Mouse (Mus musculus): ENCODE results near the gene Ascl1. TPM values are rescaled to one million over a fixed set of nuclear protein-coding genes. Genes with fewer than 3 reads are reported as not detected.

The Ascl1 gene
- polyA plus RNA-seq, 1 experiment from 2014 or later, result not detected

DNA sequence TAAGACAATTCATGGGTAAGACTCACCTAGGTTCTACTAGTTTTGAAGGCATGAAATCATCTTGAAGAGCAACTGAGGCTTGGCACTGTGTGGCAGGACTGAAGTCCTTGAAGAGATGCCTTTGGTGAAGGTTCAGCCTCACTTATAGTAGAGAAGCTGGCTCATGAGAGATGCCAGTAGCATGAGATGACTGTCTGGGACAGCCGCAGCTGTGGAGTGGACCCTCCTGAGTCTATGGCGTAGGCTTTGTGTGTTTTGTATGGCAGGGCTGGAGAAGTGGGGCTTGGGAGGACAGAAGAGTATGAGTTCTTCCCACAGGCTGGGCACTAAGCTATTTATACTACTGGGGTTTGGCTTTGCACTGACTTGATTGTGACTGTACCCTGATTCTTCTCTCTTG, 3.6 kb upstream of the Ascl1 start:
- Histone ChIP-seq H3K36me3 (no peaks in the 10 kb centered on the region), H3K9me3 (replicated peaks) (no peaks in the 10 kb centered on the region), H3K9ac (no peak overlapping the region), H3K27me3 (peaks cover 70% of the 10 kb centered on the region), H3K27ac (no peak overlapping the region), H3K4me2 (no peak overlapping the region), H3K4me1 (replicated peaks) (0 out of 2 replicates have a peak, but pooled peaks cover 4% of the 10 kb centered on the region), H3K4me3 (replicated peaks) (no peak overlapping the region)
- ATAC-seq (ENCODE audit: low read depth), result no peak
- WGBS (ENCODE audit: insufficient replicate concordance), result 48% methylated on average over 2 of the region's 2 CpGs
- no peak for DNase-seq

DNA sequence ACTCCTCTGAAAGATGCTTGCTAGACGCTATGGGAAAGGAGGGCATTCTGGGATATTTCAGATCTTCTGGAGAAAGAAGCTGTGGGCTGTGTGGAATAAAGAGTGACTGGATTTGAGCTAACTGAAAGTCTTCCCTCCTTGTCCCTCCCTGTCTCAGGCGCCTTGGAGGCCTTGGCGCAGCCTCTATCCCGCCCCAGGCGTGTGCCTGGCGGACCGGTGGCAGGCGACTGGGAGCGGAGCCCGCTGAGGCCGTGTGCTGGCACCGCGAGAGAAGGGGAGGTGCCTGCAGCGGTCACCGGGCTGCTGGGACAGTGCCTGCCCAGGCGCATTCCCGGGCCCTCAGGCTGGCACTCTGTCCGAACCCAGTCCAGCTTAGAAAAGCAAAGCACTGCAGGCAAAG, 1.1 kb upstream of the Ascl1 start:
- Histone ChIP-seq H3K4me3 (replicated peaks) (no peak overlapping the region), H3K9me3 (replicated peaks) (no peaks in the 10 kb centered on the region), H3K4me2 (peak overlapping the region; percentile 19; the same call in 1 of the 2 replicates), H3K4me1 (replicated peaks) (0 out of 2 replicates have a peak, but pooled peaks cover 4% of the 10 kb centered on the region), H3K27ac (no peak overlapping the region), H3K36me3 (no peaks in the 10 kb centered on the region), H3K27me3 (peaks cover 75% of the 10 kb centered on the region), H3K9ac (no peak overlapping the region)
- ATAC-seq (ENCODE audit: low read depth), result no peak
- WGBS (ENCODE audit: insufficient replicate concordance), result 3% methylated on average over 18 of the region's 18 CpGs
- no peak for DNase-seq

DNA sequence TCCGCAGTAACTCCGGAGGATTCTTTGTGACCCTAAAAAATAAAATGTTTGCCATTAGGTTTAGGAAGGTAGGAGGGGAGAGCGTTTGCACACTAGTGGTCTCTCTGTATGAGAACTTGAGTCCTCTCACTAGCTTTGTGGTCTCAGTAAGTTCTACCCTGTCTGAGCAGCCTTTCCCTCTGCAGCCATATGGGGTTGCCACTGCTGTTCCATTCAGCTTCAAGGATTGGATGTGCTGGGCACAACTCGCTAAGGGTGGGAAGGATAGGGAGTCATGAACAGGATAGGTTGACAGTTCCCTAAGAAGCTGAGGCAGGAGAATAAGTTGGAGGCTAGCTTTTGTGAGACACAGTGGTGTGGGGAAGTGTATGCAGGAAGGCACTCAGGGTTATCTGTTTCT, 716 bp upstream of the Ascl1 start:
- ATAC-seq (ENCODE audit: low read depth) (no peak), DNase-seq (no peak)
- Histone ChIP-seq H3K9me3 (replicated peaks) (no peaks in the 10 kb centered on the region), H3K27ac (no peak overlapping the region), H3K36me3 (no peaks in the 10 kb centered on the region), H3K4me2 (peak overlapping the region; percentile 19; the same call in 1 of the 2 replicates), H3K9ac (no peak overlapping the region), H3K4me1 (replicated peaks) (0 out of 2 replicates have a peak, but pooled peaks cover 4% of the 10 kb centered on the region), H3K27me3 (peaks cover 79% of the 10 kb centered on the region), H3K4me3 (replicated peaks) (no peak overlapping the region)
- 1% methylated on average over 4 of the region's 4 CpGs for WGBS (ENCODE audit: insufficient replicate concordance)

DNA sequence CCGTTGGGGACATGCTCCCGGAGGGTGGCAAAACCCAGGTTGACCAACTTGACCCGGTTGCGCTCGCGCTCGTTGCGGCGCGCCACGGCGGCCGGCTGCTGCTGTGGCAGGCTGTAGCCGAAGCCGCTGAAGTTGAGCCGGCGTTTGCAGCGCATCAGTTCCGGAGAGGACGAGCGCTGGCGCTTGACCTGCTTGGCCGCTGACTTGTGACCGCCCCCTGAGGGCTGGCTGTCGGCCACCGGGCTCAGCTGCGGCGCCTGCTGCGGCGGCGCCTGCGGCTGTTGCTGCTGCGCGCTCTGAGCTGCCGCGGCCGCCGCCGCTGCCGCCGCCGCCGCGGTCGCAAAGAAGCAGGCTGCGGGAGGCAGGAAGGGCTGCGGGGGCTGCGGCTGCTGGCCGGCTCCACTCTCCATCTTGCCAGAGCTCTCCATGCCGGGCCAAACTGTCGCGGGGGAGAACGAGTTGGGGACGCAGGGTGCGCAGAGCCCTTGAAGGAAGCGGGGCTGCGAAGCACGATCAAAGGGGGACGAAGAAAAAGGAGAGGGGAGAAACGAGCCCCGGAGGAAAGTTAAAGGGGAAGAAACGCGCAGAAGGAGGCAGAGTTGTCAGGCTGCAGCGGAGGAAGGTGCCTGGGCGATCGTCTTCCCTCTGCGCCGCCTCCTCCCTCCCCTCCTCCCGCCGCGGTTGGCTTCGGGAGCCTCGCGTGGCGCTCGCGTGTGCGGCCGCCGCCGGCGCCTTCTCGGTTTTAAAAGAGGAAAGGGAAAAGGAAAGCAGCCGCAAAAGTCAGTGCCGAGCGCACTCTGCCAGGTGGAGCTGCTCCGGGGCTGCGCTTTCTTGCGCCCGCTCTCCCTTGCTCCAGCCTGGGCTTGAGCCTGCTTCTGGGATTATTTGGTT, 554 bp downstream of the Ascl1 start:
- Histone ChIP-seq H3K9ac (no peak overlapping the region), H3K27ac (no peak overlapping the region), H3K27me3 (peaks cover 91% of the 10 kb centered on the region), H3K4me1 (replicated peaks) (0 out of 2 replicates have a peak, but pooled peaks cover 4% of the 10 kb centered on the region), H3K4me3 (replicated peaks) (peak overlapping the region; percentile 46), H3K36me3 (no peaks in the 10 kb centered on the region), H3K9me3 (replicated peaks) (no peaks in the 10 kb centered on the region), H3K4me2 (peak overlapping the region; percentile 66)
- ATAC-seq (ENCODE audit: low read depth), result no peak
- DNase-seq, result no peak
- under 1% methylated on average over 77 of the region's 90 CpGs for WGBS (ENCODE audit: insufficient replicate concordance)

DNA sequence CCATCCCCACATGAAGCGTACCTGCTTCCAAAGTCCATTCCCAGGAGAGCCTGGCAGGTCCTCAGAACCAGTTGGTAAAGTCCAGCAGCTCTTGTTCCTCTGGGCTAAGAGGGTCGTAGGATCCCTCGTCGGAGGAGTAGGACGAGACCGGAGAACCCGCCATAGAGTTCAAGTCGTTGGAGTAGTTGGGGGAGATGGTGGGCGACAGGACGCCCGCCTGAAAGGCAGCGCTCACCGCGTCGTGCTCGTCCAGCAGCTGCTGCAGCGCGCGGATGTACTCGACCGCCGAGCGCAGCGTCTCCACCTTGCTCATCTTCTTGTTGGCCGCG, 1.2 kb downstream of the Ascl1 start:
- Histone ChIP-seq H3K4me2 (peak overlapping the region; percentile 66), H3K9ac (no peak overlapping the region), H3K36me3 (no peaks in the 10 kb centered on the region), H3K4me3 (replicated peaks) (peak overlapping the region; percentile 46), H3K27me3 (peaks cover 96% of the 10 kb centered on the region), H3K4me1 (replicated peaks) (0 out of 2 replicates have a peak, but pooled peaks cover 4% of the 10 kb centered on the region), H3K27ac (no peak overlapping the region), H3K9me3 (replicated peaks) (no peaks in the 10 kb centered on the region)
- ATAC-seq (ENCODE audit: low read depth), result no peak
- DNase-seq, result no peak
- WGBS (ENCODE audit: insufficient replicate concordance), result under 1% methylated on average over 26 of the region's 26 CpGs

DNA sequence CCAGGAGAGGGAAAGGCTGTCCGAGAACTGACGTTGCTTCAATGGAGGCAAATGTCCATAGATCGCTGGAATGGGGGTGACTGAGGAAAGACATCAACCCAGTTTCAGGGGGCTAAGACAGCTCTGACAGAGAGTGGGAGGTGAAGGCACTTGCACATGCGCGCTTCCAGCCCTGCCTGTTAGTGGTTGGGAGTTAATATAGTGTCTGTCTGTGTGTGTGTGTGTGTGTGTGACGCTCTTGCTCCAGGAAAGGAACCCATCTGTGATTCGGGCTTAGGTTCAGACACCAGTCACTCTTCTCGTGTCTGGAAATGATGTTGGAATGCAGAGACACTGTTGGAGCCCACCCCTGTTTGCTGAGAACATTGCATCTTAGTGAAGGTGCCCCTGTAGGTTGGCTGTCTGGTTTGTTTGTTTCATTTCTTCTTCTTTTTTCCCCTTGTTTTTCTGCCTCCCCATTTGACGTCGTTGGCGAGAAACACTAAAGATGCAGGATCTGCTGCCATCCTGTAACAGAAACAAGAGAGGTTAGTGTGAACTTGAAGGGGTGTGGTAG, 1.9 kb downstream of the Ascl1 start:
- DNase-seq, result no peak
- no peak for ATAC-seq (ENCODE audit: low read depth)
- Histone ChIP-seq H3K27me3 (peaks cover 97% of the 10 kb centered on the region), H3K4me3 (replicated peaks) (no peak overlapping the region), H3K27ac (no peak overlapping the region), H3K4me2 (no peak overlapping the region), H3K4me1 (replicated peaks) (0 out of 2 replicates have a peak, but pooled peaks cover 4% of the 10 kb centered on the region), H3K9me3 (replicated peaks) (no peaks in the 10 kb centered on the region), H3K36me3 (no peaks in the 10 kb centered on the region), H3K9ac (no peak overlapping the region)
- WGBS (ENCODE audit: insufficient replicate concordance), result 4% methylated on average over 11 of the region's 11 CpGs

DNA sequence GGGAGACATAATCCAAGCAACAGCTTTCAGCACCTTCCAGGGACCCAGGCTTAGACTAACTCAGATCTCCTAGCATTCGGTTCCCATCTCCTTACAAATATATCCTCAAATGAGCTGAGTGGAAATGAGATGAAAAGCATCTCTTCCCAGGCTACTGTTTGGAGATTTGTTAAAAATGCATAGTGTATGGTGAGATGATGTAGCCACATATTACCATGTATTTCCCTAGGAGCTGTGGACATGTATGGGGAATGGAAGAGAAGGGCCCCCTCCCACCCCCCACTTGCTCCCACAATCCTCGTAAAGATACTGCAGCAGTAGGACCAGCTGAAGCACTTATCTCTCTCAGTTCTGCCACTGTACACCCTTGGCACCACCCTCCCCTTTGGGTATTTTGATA, 3.1 kb downstream of the Ascl1 start:
- Histone ChIP-seq H3K4me1 (replicated peaks) (0 out of 2 replicates have a peak, but pooled peaks cover 4% of the 10 kb centered on the region), H3K27ac (no peak overlapping the region), H3K9me3 (replicated peaks) (no peaks in the 10 kb centered on the region), H3K4me2 (no peak overlapping the region), H3K36me3 (no peaks in the 10 kb centered on the region), H3K9ac (no peak overlapping the region), H3K4me3 (replicated peaks) (no peak overlapping the region), H3K27me3 (peaks cover 99% of the 10 kb centered on the region)
- ATAC-seq (ENCODE audit: low read depth) (no peak), DNase-seq (no peak)
- WGBS (ENCODE audit: insufficient replicate concordance), result 14% methylated on average over 2 of the region's 2 CpGs

DNA sequence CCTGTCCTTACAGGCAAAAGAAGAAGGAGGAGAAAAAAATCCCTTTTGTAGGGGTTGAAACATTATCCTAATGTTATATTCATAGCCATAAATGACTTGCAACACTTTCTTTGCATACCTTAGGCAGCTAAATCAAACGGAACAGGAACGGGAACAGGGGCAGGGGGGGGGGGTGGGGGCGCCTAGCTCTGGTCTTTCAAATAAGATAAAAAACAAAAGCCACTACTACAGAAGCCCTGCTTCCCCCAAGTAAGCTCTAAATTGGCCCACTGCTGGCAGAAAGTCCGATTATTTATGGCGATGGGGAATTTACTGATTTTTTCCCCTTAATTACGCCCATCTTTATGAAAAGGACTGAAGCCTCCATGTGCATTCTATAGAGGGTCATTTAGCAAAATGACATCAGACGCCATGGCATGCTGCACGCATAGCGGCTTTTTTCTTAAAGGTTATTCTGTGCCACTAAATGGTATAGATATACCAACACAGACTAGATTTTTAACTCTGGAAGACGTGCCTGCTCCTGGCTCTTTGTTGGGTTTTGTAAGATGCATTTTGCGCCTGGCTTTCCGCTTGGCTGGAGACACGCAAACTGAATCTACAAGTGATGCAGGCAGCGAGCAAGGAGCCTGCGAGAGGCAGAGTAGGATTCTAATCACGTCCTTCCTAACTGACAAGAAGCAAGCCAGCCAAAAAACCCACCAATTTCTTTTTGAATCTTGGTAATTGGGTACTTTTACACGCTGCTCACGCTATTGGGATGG, 4.0 kb downstream of the Ascl1 start:
- Histone ChIP-seq H3K4me1 (replicated peaks) (0 out of 2 replicates have a peak, but pooled peaks cover 4% of the 10 kb centered on the region), H3K9me3 (replicated peaks) (no peaks in the 10 kb centered on the region), H3K36me3 (no peaks in the 10 kb centered on the region), H3K9ac (no peak overlapping the region), H3K4me3 (replicated peaks) (no peak overlapping the region), H3K4me2 (no peak overlapping the region), H3K27me3 (peaks cover 98% of the 10 kb centered on the region), H3K27ac (no peak overlapping the region)
- WGBS (ENCODE audit: insufficient replicate concordance), result 5% methylated on average over 18 of the region's 18 CpGs
- DNase-seq (no peak), ATAC-seq (ENCODE audit: low read depth) (no peak)

DNA sequence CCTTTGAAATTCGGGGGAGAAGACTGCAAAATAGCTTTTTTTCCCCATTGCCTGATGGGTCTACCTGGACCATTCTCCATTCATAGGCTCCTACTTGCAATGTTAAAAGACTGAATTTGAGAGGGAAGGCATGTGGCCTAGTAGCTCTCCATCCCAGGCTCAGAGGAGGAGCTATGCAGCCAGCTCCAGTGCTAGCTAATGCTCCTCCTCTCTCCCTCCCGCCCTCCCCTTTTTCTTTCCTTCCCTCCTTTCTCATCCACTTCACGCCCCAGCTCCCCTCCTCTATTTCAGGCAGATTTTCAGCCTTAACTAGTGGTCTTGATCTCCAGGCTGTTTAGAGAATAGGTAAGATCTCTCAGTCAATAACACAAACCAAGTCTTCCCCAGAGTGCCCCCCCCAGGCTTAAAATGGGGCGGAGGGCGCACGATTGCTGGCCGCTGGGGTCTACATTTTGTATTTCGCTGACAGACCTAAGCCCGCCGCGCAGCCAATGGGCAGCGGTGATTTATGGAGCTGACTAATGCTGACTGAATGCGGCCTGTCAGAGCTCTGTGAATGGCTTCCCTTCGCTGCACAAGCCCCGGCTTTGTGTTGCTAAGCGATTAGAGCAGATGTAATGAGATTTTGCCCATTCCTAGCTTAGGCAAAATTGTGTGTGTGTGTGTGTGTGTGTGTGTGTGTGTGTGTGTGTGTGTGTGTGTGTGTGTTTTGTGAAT, 4.9 kb downstream of the Ascl1 start:
- H3K36me3 ChIP-seq, result no peaks in the 10 kb centered on the region
- H3K4me1 ChIP-seq (replicated peaks), result 0 out of 2 replicates have a peak, but pooled peaks cover 4% of the 10 kb centered on the region
- H3K27me3 ChIP-seq, result peaks cover 92% of the 10 kb centered on the region
- H3K4me2 ChIP-seq, result no peak overlapping the region
- ATAC-seq (ENCODE audit: low read depth) (no peak), DNase-seq (no peak)
- H3K27ac ChIP-seq, result no peak overlapping the region
- 1% methylated on average over 16 of the region's 16 CpGs for WGBS (ENCODE audit: insufficient replicate concordance)
- no peak overlapping the region for H3K4me3 ChIP-seq (replicated peaks)
- no peak overlapping the region for H3K9ac ChIP-seq
- H3K9me3 ChIP-seq (replicated peaks), result no peaks in the 10 kb centered on the region

DNA sequence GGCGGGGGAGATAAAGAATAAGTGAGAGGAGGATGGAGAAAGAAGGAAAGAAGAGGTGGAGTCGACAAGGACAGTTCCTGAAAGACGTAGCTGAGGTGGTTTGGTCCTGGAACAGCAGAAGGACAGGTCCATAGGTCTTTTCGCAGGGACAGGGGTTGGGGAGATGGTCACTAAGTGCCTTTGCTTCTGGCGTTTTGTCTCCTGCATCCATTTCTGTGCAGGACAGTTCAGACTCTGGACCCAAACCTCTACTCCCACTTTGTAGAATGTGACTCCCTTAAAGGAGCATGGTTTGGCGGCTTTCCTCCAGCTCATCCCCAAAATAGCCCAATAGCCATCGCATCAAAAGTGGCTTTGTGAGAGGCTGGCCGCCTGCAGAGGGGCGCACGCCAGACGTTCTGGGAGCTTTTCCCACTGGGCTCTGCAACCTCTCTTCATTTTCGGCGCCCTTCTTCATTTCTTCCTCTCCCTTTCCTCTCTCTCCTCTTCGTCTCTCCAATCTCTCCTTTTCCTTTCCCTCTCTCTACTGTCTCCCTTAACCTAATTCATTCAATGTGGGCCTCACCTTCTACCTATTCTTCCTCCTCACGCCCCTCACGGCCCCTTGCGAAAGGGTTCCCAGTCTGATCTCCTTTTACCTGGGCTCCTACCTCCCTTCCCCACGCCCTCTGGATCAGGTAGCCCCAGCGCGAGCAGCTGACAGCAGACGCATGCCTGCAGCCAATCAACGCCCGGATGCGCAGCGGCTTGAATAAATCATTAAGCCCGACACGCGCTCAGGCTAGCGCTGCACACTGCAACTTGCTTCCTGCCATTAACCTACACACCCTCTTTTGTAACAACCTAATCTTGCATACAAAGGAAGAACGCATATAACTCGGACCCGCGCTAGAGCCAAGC, 7.5 kb downstream of the Ascl1 start:
- 2% methylated on average over 33 of the region's 33 CpGs for WGBS (ENCODE audit: insufficient replicate concordance)
- Histone ChIP-seq H3K4me1 (replicated peaks) (no peaks in the 10 kb centered on the region), H3K9me3 (replicated peaks) (no peaks in the 10 kb centered on the region), H3K4me2 (no peak overlapping the region), H3K36me3 (no peaks in the 10 kb centered on the region), H3K4me3 (replicated peaks) (no peak overlapping the region), H3K27ac (no peak overlapping the region), H3K27me3 (peaks cover 74% of the 10 kb centered on the region), H3K9ac (no peak overlapping the region)
- DNase-seq, result no peak
- ATAC-seq (ENCODE audit: low read depth), result no peak
